Mouse (Mus musculus) ES-E14 (cell line): ENCODE measurements around the gene Aamp.

Experiments
- HCFC1 ChIP-seq: IDR thresholded peaks from 2 replicates; pipeline ENCODE4 v1.6.1; 2012; ENCODE audit warnings: low read length, inconsistent platforms, borderline replicate concordance; ENCODE audit not compliant: insufficient read depth
- MAFK ChIP-seq: IDR thresholded peaks from 2 replicates; pipeline ENCODE4 v1.6.1; 2014; ENCODE audit warnings: mild to moderate bottlenecking, low read depth, low read length, inconsistent platforms; ENCODE audit not compliant: insufficient read depth
- ZNF384 ChIP-seq: IDR thresholded peaks from 2 replicates; pipeline ENCODE4 v1.6.1; 2012; ENCODE audit warnings: low read depth, low read length, inconsistent platforms

- TF ChIP-seq HCFC1 (no peak), ZNF384 (no peak), MAFK (no peak)
Observed at GRCm38 (mm10) chr1:74238136-74238535, 46.4 kb downstream of the Aamp start.
